Mouse (Mus musculus) limb, embryonic 10.5 days (tissue): ENCODE measurements around the gene Meltf. TPM values are rescaled to one million over a fixed set of nuclear protein-coding genes. Genes with fewer than 3 reads are reported as not detected.

Experiments
- DNase-seq: peaks from one replicate; pipeline ENCODE4 v3.0.0-alpha.2; 2017; ENCODE audit warnings: low spot score
- H3K27ac ChIP-seq: fragments of 300-500 bp; sonication (generic); 2 replicates; pipeline ENCODE4 v1.5.1; 2016; ENCODE audit warnings: mild to moderate bottlenecking
- H3K27me3 ChIP-seq: fragments of 300-500 bp; sonication (generic); 2 replicates; pipeline ENCODE4 v1.6.1; 2016; ENCODE audit warnings: low read depth, mild to moderate bottlenecking; ENCODE audit not compliant: poor library complexity, severe bottlenecking
- H3K36me3 ChIP-seq: fragments of 300-500 bp; sonication (generic); 2 replicates; pipeline ENCODE4 v1.6.1; 2016; ENCODE audit warnings: mild to moderate bottlenecking, moderate library complexity
- H3K4me1 ChIP-seq: fragments of 300-500 bp; sonication (generic); 2 replicates; pipeline ENCODE4 v1.6.1; 2016
- H3K4me3 ChIP-seq: fragments of 300-500 bp; sonication (generic); 2 replicates; pipeline ENCODE4 v1.5.1; 2016; ENCODE audit warnings: mild to moderate bottlenecking, moderate library complexity
- H3K9me3 ChIP-seq: fragments of 300-500 bp; sonication (generic); replicated peaks from 2 replicates; pipeline ENCODE4 v1.6.1; 2016; ENCODE audit warnings: mild to moderate bottlenecking
- WGBS: fragments of 180-500 bp; shearing (Covaris S2); methylation state at CpG from one replicate; pipeline ENCODE4 v1.1.7; 2016; 5-methylcytosine and 5-hydroxymethylcytosine counted together
- polyA plus RNA-seq: library from polyadenylated mRNA; unstranded; fragments of >200 nt; fragmentation: Nextera tagmentation; extraction: Ambion mirVana; gene quantifications from 2 replicates; pipeline ENCODE4 v1.2.1, GENCODE M21; 2016

Gene Meltf
- polyA plus RNA-seq, 1 experiment from 2014 or later: 0.18 TPM

DNA sequence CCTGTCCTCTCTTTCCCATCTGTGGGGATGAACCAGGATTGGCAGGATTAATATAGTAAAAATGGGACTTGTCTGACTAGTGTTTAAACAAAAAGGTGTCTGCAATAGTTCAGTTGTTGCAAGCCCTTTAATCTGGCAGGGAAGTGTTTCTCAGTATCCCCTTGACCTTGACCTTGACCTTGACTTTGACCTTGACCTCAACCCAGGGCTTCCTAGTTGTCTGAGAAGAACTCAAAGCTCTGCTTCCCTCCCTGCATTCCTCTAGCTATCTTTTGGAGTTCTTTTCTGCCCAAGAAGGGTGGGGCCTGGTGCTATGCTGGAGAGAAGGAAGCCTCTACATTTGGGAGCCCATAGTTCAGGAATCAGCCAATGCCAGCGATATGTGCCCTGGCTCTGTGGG lies 23.3 kb downstream of the Meltf start:
- H3K4me1 ChIP-seq: peaks cover 25% of the 10 kb centered on the region
- 0 out of 2 replicates have a peak, but pooled peaks cover 2% of the 10 kb centered on the region for H3K9me3 ChIP-seq
- no peak overlapping the region for H3K4me3 ChIP-seq
- peaks cover 7% of the 10 kb centered on the region; the same call in 1 of the 2 replicates for H3K27me3 ChIP-seq
- no peaks in the 10 kb centered on the region for H3K36me3 ChIP-seq
- WGBS: 88% methylated on average over 1 of the region's 1 CpGs
- no peak for DNase-seq
- H3K27ac ChIP-seq: no peak overlapping the region

DNA sequence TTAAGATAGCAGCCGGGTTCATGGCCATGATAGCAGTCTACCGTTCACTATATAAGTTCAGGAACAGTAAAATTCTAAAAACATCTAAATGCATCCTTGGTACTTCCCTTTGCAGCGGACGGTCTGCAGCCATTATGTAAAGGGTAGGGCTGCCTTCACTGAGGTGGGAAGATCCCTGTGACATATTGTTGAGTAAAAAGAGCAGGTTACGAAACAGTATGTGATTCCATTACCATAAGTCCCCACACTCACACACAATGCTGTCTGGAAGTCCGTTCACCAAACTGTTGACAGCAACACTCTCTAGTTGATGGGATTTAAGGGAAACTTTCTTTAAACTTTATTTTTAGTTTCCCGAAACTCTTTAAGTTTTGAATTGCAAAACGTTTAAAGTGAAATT lies 24.6 kb downstream of the Meltf start:
- Histone ChIP-seq H3K4me3 (no peak overlapping the region), H3K27me3 (peaks cover 7% of the 10 kb centered on the region; the same call in 1 of the 2 replicates), H3K36me3 (no peaks in the 10 kb centered on the region), H3K27ac (no peak overlapping the region), H3K9me3 (0 out of 2 replicates have a peak, but pooled peaks cover 2% of the 10 kb centered on the region), H3K4me1 (peaks cover 17% of the 10 kb centered on the region)
- no peak for DNase-seq
- WGBS: 90% methylated on average over 8 of the region's 8 CpGs

DNA sequence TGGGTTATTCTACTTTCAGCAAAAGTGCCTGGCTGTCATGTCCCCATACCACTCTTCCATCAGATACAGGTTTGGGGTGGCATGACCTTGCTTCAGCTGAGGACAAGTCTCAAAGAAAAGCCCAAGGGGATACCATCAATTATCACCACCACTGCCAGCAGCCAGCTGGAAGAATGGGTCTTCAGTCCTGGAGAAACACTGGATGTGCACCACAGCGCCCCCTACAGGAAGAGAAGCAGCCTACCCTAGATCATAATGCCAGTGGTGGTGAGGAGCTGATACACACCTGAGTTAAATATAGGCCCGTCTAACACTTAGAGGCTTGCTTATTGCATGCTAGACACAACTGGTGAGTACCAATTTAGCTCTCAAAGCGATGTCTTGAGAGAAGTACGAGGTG lies 26.7 kb downstream of the Meltf start:
- Histone ChIP-seq H3K9me3 (no peaks in the 10 kb centered on the region), H3K27me3 (peaks cover 7% of the 10 kb centered on the region; the same call in 1 of the 2 replicates), H3K36me3 (no peaks in the 10 kb centered on the region), H3K4me1 (peaks cover 14% of the 10 kb centered on the region), H3K27ac (no peak overlapping the region), H3K4me3 (no peak overlapping the region)
- WGBS: 74% methylated on average over 4 of the region's 4 CpGs
- no peak for DNase-seq

DNA sequence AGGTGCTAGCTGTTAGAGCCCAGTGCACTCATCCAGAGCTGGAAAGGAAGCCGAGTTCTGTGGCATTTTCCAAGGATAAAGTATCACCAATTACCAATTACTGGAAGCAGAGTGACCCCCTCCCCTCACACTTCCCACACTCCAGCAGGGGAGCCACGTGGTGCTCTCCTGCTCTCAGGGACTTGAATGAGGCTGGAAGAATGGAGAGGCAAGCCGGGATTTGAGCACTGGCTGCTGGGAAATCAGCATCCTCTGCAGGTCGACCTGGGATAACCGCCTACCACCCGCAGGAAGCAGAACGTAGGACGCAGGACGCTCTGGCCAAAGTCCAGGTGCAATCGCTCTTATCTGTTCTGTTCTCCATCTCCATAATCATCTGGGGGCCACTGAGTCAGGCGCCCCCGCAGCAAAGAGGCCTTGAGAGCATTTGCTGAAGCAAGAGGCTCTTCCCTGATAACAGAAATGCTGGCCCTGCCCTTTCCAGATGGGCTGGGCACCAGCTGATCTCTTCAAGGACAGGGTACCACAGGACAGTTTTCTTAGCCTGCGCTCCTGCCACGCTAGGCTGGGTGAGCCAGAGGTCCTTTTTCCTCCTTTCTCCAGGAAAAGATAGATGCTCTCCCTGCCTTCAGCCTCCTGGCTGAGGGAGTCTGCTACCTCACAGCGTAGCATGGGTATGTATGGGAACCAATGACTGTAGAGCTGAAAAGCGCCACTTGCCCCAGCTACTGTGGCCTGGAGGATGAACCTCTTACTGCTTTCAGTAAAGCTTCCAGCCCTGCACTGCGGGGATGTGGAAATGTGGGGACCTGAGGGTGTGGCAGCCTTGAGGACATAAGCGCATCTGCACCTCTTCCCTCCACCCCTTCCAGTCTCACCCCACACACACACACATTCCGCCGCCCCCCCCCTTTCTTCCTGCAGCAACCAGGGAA lies 27.5 kb downstream of the Meltf start:
- no peak overlapping the region for H3K27ac ChIP-seq
- 35% methylated on average over 19 of the region's 20 CpGs for WGBS

DNA sequence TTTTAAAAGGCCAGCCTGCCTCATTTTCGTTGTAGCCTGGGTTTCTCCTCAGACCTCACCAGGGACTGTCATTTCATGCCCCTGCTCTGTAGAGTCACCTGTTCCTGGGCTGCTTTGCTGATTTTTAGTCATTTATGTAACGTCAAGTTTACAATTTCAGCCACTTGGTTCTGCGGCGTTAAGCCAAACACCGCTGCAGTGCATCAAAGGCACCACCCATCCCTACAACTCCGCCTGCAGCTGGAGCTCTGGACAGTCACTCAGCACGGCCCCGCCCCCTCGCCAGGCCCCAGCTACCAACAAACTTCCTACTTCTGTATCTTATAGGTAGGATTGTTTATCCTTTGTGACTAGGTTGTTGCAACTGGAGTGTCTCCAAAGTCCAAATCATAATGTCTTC lies 28.3 kb downstream of the Meltf start:
- DNase-seq: peak; percentile 48
- 7% methylated on average over 9 of the region's 9 CpGs for WGBS
- Histone ChIP-seq H3K36me3 (no peaks in the 10 kb centered on the region), H3K4me3 (peak overlapping the region; percentile 45), H3K4me1 (peaks cover 14% of the 10 kb centered on the region), H3K27ac (no peak overlapping the region), H3K9me3 (no peaks in the 10 kb centered on the region), H3K27me3 (peaks cover 7% of the 10 kb centered on the region; the same call in 1 of the 2 replicates)

More for the DNA sequence above, 27.5 kb downstream of the Meltf start:
- Histone ChIP-seq H3K9me3 (no peaks in the 10 kb centered on the region), H3K36me3 (no peaks in the 10 kb centered on the region), H3K4me3 (peak overlapping the region; percentile 45), H3K4me1 (peaks cover 14% of the 10 kb centered on the region), H3K27me3 (peaks cover 7% of the 10 kb centered on the region; the same call in 1 of the 2 replicates)
- DNase-seq: no peak

DNA sequence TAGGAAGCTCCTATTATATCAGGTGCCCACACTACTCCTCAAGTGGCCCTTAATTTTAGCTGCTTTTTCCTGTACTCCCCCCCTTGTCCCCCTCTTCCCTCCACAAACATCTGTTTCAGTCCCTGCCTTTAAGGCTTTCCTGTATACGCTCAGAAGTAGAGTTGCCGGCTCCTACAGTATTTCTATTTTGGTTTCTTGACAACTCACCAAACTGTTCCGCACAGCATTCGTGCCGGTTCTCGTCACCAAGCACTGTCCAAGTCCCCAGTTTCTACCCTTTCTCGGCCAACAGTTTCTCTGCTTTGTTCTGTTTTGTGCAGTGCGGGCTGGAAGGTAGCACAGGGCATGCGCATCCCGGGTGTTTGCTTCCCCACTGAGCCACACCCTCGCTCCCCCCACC lies 30.3 kb downstream of the Meltf start:
- H3K4me1 ChIP-seq: peaks cover 14% of the 10 kb centered on the region
- 70% methylated on average over 11 of the region's 11 CpGs for WGBS

DNA sequence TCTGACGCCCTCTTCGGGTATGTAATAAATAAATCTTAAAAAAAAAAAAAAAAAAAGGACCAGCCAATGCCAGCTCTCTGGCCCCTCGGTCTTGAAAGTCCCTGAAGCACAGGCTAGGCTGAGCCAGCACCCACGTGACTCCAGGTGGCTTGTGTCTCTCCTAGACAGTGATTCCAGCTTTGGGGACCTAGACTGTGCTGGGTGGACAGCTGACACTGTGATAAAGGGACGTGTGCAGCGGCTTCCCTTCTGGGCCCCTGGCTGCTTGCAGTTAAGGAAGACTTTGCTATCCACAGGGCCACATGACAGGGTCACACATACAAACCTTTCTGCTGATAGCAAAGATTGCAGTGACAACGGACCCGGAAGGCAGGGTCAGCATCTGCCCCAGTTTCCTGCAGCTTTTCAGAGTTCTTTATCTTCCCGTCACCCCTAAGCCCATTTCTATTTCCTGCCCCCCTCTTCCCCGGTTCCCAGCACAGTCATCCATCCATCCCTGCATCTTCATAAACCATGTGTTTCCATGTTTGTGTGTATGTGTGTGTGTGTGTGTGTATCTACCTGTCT lies 31.8 kb downstream of the Meltf start:
- WGBS: 72% methylated on average over 10 of the region's 10 CpGs
- peaks cover 14% of the 10 kb centered on the region for H3K4me1 ChIP-seq
- peaks cover 7% of the 10 kb centered on the region; the same call in 1 of the 2 replicates for H3K27me3 ChIP-seq
- no peaks in the 10 kb centered on the region for H3K36me3 ChIP-seq
- no peak overlapping the region for H3K4me3 ChIP-seq
- no peak for DNase-seq
- H3K9me3 ChIP-seq: no peaks in the 10 kb centered on the region
- H3K27ac ChIP-seq: no peak overlapping the region

More for the DNA sequence above, 30.3 kb downstream of the Meltf start:
- Histone ChIP-seq H3K36me3 (no peaks in the 10 kb centered on the region), H3K27me3 (peaks cover 7% of the 10 kb centered on the region; the same call in 1 of the 2 replicates), H3K27ac (no peak overlapping the region), H3K4me3 (no peak overlapping the region), H3K9me3 (no peaks in the 10 kb centered on the region)
- DNase-seq: no peak

DNA sequence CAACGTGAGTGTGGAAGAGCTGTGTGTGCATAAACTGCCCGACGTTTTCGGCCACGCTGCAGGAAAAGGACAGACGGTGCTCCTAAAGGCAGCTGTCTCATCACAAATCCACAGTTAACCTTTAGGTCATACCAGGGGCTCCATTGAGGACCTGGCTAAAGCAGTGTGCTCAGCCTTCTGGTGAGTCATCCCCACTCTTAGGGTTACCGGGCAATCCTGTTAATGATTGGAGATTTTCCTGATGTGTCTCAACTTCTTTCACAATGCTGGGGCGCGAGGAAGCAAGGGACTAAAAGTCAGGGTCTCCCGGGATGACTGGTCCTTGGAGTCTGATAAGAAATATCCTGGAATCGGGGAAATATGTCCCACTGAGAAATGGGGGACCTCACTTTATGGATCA lies 39.2 kb downstream of the Meltf start:
- no peak for DNase-seq
- 78% methylated on average over 11 of the region's 11 CpGs for WGBS
- no peaks in the 10 kb centered on the region for H3K36me3 ChIP-seq

DNA sequence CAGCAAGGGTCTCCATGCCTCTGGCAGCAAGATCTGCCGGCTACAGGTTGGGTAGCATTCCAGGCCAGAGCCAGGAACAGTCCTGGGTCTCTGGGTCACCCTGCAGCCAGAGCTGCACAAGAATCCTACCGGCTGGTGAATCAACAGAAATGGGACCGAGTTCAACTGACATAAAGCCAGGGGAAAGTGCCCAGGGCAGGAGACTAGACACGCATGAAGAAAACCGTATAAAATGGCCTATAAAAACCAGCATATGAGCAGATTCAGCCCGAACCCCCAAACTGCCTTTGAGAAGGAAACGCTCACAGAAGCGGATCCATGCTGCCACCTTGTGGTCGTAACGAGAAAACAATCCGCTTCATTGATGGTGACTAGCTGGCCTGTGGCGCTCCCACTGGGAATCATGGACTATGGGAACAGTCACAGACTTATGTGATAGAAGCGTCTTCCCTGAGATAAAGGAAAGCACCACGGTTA lies 39.7 kb downstream of the Meltf start:
- 5% methylated on average over 14 of the region's 14 CpGs for WGBS
- Histone ChIP-seq H3K27ac (peak overlapping the region; percentile 42; the same call in 1 of the 2 replicates), H3K4me3 (peak overlapping the region; percentile 30), H3K27me3 (no peaks in the 10 kb centered on the region), H3K9me3 (no peaks in the 10 kb centered on the region), H3K4me1 (0 out of 2 replicates have a peak, but pooled peaks cover 3% of the 10 kb centered on the region), H3K36me3 (no peaks in the 10 kb centered on the region)
- DNase-seq: peak; percentile 82

More for the DNA sequence above, 39.2 kb downstream of the Meltf start:
- Histone ChIP-seq H3K27me3 (no peaks in the 10 kb centered on the region), H3K27ac (no peak overlapping the region), H3K9me3 (no peaks in the 10 kb centered on the region), H3K4me3 (no peak overlapping the region), H3K4me1 (0 out of 2 replicates have a peak, but pooled peaks cover 3% of the 10 kb centered on the region)

DNA sequence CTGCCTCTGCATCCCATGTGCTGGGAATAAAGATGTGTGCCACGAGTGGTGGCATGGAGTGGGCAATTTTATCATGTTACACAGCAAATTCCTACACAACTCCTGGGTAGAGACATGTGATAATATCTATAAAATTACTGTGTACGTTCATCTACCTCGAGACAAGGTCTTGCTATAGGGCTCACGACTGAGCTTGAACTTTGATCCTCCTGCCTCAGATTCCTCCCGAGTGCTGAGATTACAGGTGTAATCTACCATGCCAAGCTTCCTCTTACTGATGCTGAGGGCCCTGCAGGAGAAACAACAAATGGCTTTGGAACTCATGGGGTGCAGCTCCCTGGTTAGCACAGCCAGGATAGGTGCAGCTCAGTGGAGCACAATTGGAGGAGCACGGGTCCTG lies 45.8 kb downstream of the Meltf start:
- Histone ChIP-seq H3K36me3 (no peaks in the 10 kb centered on the region), H3K4me3 (no peak overlapping the region), H3K4me1 (peaks cover 7% of the 10 kb centered on the region), H3K27ac (no peak overlapping the region), H3K9me3 (no peaks in the 10 kb centered on the region), H3K27me3 (peaks cover 1% of the 10 kb centered on the region; the same call in 1 of the 2 replicates)
- no peak for DNase-seq
- 86% methylated on average over 6 of the region's 6 CpGs for WGBS

DNA sequence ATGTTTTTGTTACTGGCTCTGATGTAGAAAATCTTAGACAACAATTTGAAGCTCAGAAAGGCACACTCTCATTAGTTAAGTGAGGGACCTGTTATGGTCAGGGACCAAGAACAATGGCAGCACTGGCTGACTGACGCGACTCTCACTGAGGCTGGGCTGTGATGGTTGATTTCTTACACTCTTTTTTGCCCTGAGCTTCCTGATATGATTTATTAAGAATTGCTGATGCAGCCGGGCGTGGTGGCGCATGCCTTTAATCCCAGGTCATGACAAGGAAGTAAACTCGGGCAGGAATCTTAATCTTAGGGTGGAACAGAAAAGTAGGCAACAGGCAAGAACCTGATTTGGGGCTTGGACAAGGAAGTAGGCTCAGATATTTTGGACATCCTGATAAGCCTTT lies 47.5 kb downstream of the Meltf start:
- Histone ChIP-seq H3K36me3 (no peaks in the 10 kb centered on the region), H3K4me1 (peaks cover 7% of the 10 kb centered on the region), H3K27ac (no peak overlapping the region), H3K27me3 (peaks cover 19% of the 10 kb centered on the region), H3K4me3 (no peak overlapping the region), H3K9me3 (no peaks in the 10 kb centered on the region)
- DNase-seq: no peak
- WGBS: 84% methylated on average over 6 of the region's 6 CpGs

DNA sequence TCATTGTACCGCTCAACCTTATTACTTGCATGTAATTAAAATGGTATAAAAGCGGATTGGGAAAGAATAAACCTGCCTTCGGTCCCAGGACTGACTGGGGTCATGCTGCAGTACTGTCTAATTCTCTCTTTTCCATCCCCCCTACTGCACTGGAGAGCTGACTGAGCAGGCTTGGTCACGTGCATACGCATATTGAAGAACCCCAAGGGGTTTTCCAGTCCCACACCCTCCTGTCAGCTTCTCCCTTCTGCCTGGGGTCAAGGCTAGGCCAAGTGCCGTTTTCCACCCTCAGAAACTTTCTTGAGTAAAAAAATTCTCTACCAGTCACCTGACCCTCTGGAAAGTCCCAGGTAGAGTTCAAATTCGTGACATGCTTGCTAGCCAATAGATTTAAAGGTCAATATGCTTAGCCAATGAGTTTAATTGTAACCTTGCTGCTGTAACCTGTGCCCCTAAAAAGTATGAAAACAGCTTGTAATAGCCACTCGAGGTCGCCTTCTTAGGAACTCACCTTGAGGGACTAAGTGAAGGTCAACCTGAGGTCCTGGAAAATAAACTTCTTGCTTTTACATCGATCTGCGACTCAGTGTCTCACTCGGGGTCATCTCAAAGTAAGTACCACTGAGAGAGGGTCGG lies 48.1 kb downstream of the Meltf start:
- 85% methylated on average over 13 of the region's 13 CpGs for WGBS

More for the DNA sequence above, 48.1 kb downstream of the Meltf start:
- Histone ChIP-seq H3K4me1 (peaks cover 7% of the 10 kb centered on the region), H3K27me3 (peaks cover 24% of the 10 kb centered on the region), H3K4me3 (no peak overlapping the region), H3K9me3 (no peaks in the 10 kb centered on the region), H3K27ac (no peak overlapping the region), H3K36me3 (no peaks in the 10 kb centered on the region)
- no peak for DNase-seq
